11 mouse cellular contexts compared by ENCODE assay signal in the genomic region with DNA sequence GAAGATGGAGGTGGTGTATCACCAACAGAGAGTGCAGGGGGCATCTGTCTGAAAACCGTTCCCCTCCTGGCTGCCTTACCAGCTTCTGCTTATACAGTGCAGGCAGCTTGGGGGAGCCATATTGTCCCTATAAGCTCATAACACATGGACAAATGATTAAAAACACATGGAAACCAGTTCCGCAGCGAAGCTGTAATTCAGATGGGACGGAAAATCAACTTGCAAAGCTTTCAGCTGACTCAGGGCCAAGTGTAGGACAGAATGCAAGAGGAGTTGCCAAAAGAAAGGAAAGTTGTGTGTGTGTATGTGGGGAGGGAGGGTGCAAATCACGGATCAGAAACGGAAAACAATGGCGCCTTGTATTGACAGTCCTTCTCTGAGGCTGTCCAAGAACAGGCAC. TPM values are rescaled to one million over a fixed set of nuclear protein-coding genes. Genes with fewer than 3 reads are reported as not detected.
DNase-seq lines count a peak whose midpoint lies in the region; ATAC-seq and TF ChIP-seq lines count a peak whose summit lies in the region.
"Had no signal": no experiment of that assay in that cellular context is flagged by ENCODE, and none has a peak within 500 bp of the region (broad histone marks: within the 10 kb centered on the region; RNA-seq: fewer than 3 reads in every experiment).

No protein-coding gene starts in this region.

- H3K4me2 ChIP-seq in forebrain, embryonic 15.5 days (replicated peaks), result no peak overlapping the region; the same call in 1 of the 2 replicates
- 0 out of 2 replicates have a peak overlapping the region, but pooled peaks have one; percentile 24 for H3K4me2 ChIP-seq in limb, embryonic 14.5 days (replicated peaks; ENCODE audit: low read depth, low read length, severe bottlenecking)
- H3K4me2 ChIP-seq: hindbrain, embryonic 15.5 days had no signal

- WGBS in forebrain, embryonic 15.5 days, result 36% methylated on average over 7 of the region's 7 CpGs
- 19% methylated on average over 7 of the region's 7 CpGs for WGBS in limb, embryonic 14.5 days

- H3K4me1 ChIP-seq in forebrain, embryonic 15.5 days, result peaks cover 17% of the 10 kb centered on the region
- peaks cover 37% of the 10 kb centered on the region for H3K4me1 ChIP-seq in limb, embryonic 14.5 days (ENCODE audit: control insufficient read depth, insufficient read depth, low read length)
- H3K4me1 ChIP-seq: hindbrain, embryonic 15.5 days had no signal

- DNase-seq in embryo, embryonic 10 days (ENCODE audit: low spot score), result peak; percentile 32
- no peak for DNase-seq in embryo, embryonic 9.5 days (ENCODE audit: extremely low spot score)
- peak; percentile 20 for DNase-seq in left cerebral cortex, postnatal 4 days
- no peak for DNase-seq in left cerebral cortex, adult 11 months (ENCODE audit: low spot score)
- peak; percentile 94 for DNase-seq in limb, embryonic 14.5 days (ENCODE audit: low spot score)
- DNase-seq in thymus, postnatal 36 days, result no peak
- no peak for DNase-seq in ovary, adult 18-20 months (ENCODE audit: low spot score)
- DNase-seq: cerebellum, postnatal 25 days; lung, adult 2 months had no signal

- no peaks in the 10 kb centered on the region for H3K36me3 ChIP-seq in forebrain, embryonic 15.5 days
- H3K36me3 ChIP-seq in limb, embryonic 14.5 days (ENCODE audit: control insufficient read depth, insufficient read depth, low read length), result no peaks in the 10 kb centered on the region
- H3K36me3 ChIP-seq: hindbrain, embryonic 15.5 days had no signal

- H3K9me3 ChIP-seq in forebrain, embryonic 15.5 days, result no peaks in the 10 kb centered on the region
- no peaks in the 10 kb centered on the region for H3K9me3 ChIP-seq in limb, embryonic 14.5 days (ENCODE audit: control insufficient read depth, low read length)
- H3K9me3 ChIP-seq: hindbrain, embryonic 15.5 days had no signal

- H3K9ac ChIP-seq in forebrain, embryonic 15.5 days (replicated peaks), result no peak overlapping the region
- H3K9ac ChIP-seq in limb, embryonic 14.5 days (ENCODE audit: low read depth, low read length, severe bottlenecking), result no peak overlapping the region
- H3K9ac ChIP-seq: hindbrain, embryonic 15.5 days had no signal

- H3K27ac ChIP-seq in forebrain, embryonic 15.5 days (replicated peaks), result peak overlapping the region; percentile 49; the same call in 1 of the 2 replicates
- H3K27ac ChIP-seq in limb, embryonic 14.5 days (replicated peaks; ENCODE audit: low read depth, low read length), result peak overlapping the region; percentile 88
- H3K27ac ChIP-seq: hindbrain, embryonic 15.5 days had no signal

- intact Hi-C loops in left cerebral cortex, postnatal 4 days (cut with DNase I), result no loop called here

- TF ChIP-seq POLR2A in limb, embryonic 14.5 days (IDR thresholded peaks at IDR 0.05; ENCODE audit: borderline replicate concordance, extremely low read depth, insufficient read depth, insufficient read length), result no peak

- no peaks in the 10 kb centered on the region for H3K27me3 ChIP-seq in forebrain, embryonic 15.5 days
- H3K27me3 ChIP-seq in limb, embryonic 14.5 days (ENCODE audit: control insufficient read depth, insufficient read depth, low read length), result no peaks in the 10 kb centered on the region
- H3K27me3 ChIP-seq: hindbrain, embryonic 15.5 days had no signal

- peak; percentile 92 for ATAC-seq in forebrain, embryonic 15.5 days (replicated peaks)
- peak; percentile 90 for ATAC-seq in limb, embryonic 14.5 days (ENCODE audit: low FRiP score, low read depth)

- H3K4me3 ChIP-seq in forebrain, embryonic 15.5 days, result no peak overlapping the region
- no peak overlapping the region for H3K4me3 ChIP-seq in limb, embryonic 14.5 days (replicated peaks; ENCODE audit: low read length)
- H3K4me3 ChIP-seq: hindbrain, embryonic 15.5 days had no signal

RNA-seq across cellular contexts. Expression of gene Cer1, which starts 6.1 kb away (rescaled TPM):
- under 1 TPM in 1 of 2 experiments, not detected in 1; 0.28 TPM for total RNA-seq in left cerebral cortex, postnatal 4 days (2021)
- polyA plus RNA-seq in forebrain, embryonic 15.5 days (2015; fragmentation: Nextera tagmentation; extraction: Ambion mirVana), result 0.19 and 0.27 TPM in 2 replicates
- 0.69 and 0.70 TPM in 2 replicates for polyA plus RNA-seq in limb, embryonic 14.5 days (2012; rRNA removed)
- polyA plus RNA-seq in limb, embryonic 14.5 days (2014; fragmentation: Nextera tagmentation; extraction: Ambion mirVana), result 0.55 and 0.80 TPM in 2 replicates
- polyA plus RNA-seq: hindbrain, embryonic 15.5 days; lung, adult 2 months had no signal

RNA-seq across cellular contexts. Expression of gene Zdhhc21, which starts 31.3 kb away (rescaled TPM):
- 10 to 100 TPM; 42.6 to 47.0 TPM for total RNA-seq in left cerebral cortex, postnatal 4 days (2021)
- polyA plus RNA-seq in forebrain, embryonic 15.5 days (2015; fragmentation: Nextera tagmentation; extraction: Ambion mirVana), result 18.2 and 18.3 TPM in 2 replicates
- polyA plus RNA-seq in limb, embryonic 14.5 days (2012; rRNA removed), result 11.1 and 11.2 TPM in 2 replicates
- polyA plus RNA-seq in limb, embryonic 14.5 days (2014; fragmentation: Nextera tagmentation; extraction: Ambion mirVana), result 12.5 and 15.7 TPM in 2 replicates

Comparison
In these comparisons a context has a peak if more than half of its experiments do, and no peak if none do; other contexts are left out.
1. DNase-seq: peak in embryo, embryonic 10 days (single experiment), left cerebral cortex, postnatal 4 days (single experiment) and limb, embryonic 14.5 days (single experiment); none in embryo, embryonic 9.5 days (single experiment), left cerebral cortex, adult 11 months (single experiment), thymus, postnatal 36 days (0 of 2) and ovary, adult 18-20 months (single experiment).